Mouse (Mus musculus): ENCODE measurements at regions not wholly inside any gene's neighbourhood (a gene's known extent, or its start where the extent isn't known, plus 50 kb on each side); places are given as distances from the start of the nearest gene placed in this dataset.

- Histone ChIP-seq H3K9me3 (ENCODE audit: control insufficient read depth, low read length) (no peaks in the 10 kb centered on the region), H3K4me1 (ENCODE audit: control insufficient read depth, insufficient read depth, low read length) (no peaks in the 10 kb centered on the region), H3K4me2 (ENCODE audit: low read depth, low read length) (no peak overlapping the region), H3K4me3 (ENCODE audit: low read depth, low read length) (no peak overlapping the region), H3K36me3 (ENCODE audit: control insufficient read depth, insufficient read depth, low read length) (no peaks in the 10 kb centered on the region), H3K9ac (replicated peaks; ENCODE audit: low read depth, low read length) (no peak overlapping the region), H3K27ac (ENCODE audit: low read depth, low read length) (no peak overlapping the region), H3K27me3 (ENCODE audit: control insufficient read depth, insufficient read depth, low read length) (no peaks in the 10 kb centered on the region)
- WGBS: 84% methylated on average over 3 of the region's 3 CpGs
- no peak for ATAC-seq (ENCODE audit: low read depth)
Measured at GRCm38 (mm10) chr13:47666470-47666869, 544.0 kb downstream of the Rnf144b start.

DNA sequence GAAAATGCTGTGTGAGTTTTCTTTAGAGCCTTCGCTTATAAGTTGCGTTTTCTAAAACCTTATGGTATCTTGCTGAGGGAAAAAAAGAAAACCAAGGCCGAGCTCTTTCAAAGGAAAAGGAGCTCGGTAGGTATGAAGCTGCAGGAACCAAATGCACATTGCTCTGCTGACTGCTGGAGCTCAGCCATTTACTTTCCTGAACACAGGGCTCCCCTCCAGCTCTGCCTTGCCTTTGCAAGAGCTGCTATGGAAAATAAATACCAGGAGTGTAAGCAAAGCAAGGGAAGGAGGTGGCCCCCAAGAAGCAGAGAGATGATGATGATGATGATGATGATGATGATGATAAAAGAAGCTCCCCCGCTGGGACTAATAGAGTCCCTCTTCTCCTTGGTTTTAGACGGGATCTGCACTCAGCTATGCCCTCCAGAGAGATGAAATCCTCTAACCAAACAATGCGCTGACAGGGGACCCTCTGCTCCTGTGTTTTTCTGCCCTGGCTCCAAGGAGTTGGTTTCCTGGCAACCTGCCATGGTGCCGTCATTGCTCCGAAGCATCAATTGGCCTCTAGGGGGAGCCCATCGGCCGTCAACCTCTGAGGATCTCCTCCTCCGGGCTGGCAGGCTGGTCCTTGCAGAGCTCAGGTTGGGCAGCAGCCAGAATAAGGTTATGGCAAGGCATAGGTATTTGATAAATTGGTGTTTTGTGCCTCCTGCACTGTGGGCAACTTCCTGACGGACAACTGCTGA lies 544.7 kb downstream of the Rnf144b start:
- H3K4me2 ChIP-seq (ENCODE audit: low read depth, low read length): no peak overlapping the region
- no peaks in the 10 kb centered on the region for H3K36me3 ChIP-seq (ENCODE audit: control insufficient read depth, insufficient read depth, low read length)
- no peaks in the 10 kb centered on the region for H3K27me3 ChIP-seq (ENCODE audit: control insufficient read depth, insufficient read depth, low read length)
- no peak overlapping the region for H3K4me3 ChIP-seq (ENCODE audit: low read depth, low read length)
- WGBS: 21% methylated on average over 13 of the region's 13 CpGs
- no peaks in the 10 kb centered on the region for H3K9me3 ChIP-seq (ENCODE audit: control insufficient read depth, low read length)
- H3K9ac ChIP-seq (replicated peaks; ENCODE audit: low read depth, low read length): no peak overlapping the region
- H3K4me1 ChIP-seq (ENCODE audit: control insufficient read depth, insufficient read depth, low read length): no peaks in the 10 kb centered on the region
- no peak overlapping the region for H3K27ac ChIP-seq (ENCODE audit: low read depth, low read length)
- peak; percentile 75 for ATAC-seq (ENCODE audit: low read depth)

GRCm38 (mm10) chr13:47688131-47688530 lies 565.7 kb downstream of the Rnf144b start:
- H3K4me1 ChIP-seq (ENCODE audit: control insufficient read depth, insufficient read depth, low read length): no peaks in the 10 kb centered on the region
- H3K36me3 ChIP-seq (ENCODE audit: control insufficient read depth, insufficient read depth, low read length): no peaks in the 10 kb centered on the region
- no peak for ATAC-seq (ENCODE audit: low read depth)
- H3K27me3 ChIP-seq (ENCODE audit: control insufficient read depth, insufficient read depth, low read length): no peaks in the 10 kb centered on the region
- H3K27ac ChIP-seq (ENCODE audit: low read depth, low read length): no peak overlapping the region
- WGBS: 78% methylated on average over 3 of the region's 3 CpGs
- H3K9me3 ChIP-seq (ENCODE audit: control insufficient read depth, low read length): no peaks in the 10 kb centered on the region
- no peak overlapping the region for H3K4me3 ChIP-seq (ENCODE audit: low read depth, low read length)
- H3K9ac ChIP-seq (replicated peaks; ENCODE audit: low read depth, low read length): no peak overlapping the region
- no peak overlapping the region for H3K4me2 ChIP-seq (ENCODE audit: low read depth, low read length)

DNA sequence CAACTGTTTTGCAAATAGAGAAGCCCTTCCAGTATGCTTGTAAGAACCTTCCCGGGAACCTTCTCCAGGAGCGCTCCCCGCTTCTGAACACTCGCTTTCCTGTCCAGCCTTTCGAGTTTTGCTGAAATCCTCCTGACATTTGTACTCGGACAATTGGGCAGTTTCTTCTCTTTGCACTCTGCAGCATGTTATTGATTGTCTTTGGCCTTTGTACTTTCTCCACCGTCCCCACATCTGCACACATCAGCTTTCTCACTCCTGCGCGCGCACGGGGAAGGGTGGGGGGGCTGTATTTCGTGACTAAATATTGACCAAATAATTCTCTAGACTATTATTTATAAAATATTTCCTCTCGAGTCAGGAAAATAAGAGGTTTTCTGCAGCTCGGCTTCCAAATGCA lies 567.2 kb upstream of the Id4 start:
- no peak overlapping the region for H3K4me2 ChIP-seq (ENCODE audit: low read depth, low read length)
- H3K9ac ChIP-seq (replicated peaks; ENCODE audit: low read depth, low read length): no peak overlapping the region
- no peaks in the 10 kb centered on the region for H3K27me3 ChIP-seq (ENCODE audit: control insufficient read depth, insufficient read depth, low read length)
- H3K27ac ChIP-seq (ENCODE audit: low read depth, low read length): no peak overlapping the region
- no peaks in the 10 kb centered on the region for H3K9me3 ChIP-seq (ENCODE audit: control insufficient read depth, low read length)
- H3K4me3 ChIP-seq (ENCODE audit: low read depth, low read length): no peak overlapping the region
- no peaks in the 10 kb centered on the region for H3K4me1 ChIP-seq (ENCODE audit: control insufficient read depth, insufficient read depth, low read length)
- ATAC-seq (ENCODE audit: low read depth): no peak
- no peaks in the 10 kb centered on the region for H3K36me3 ChIP-seq (ENCODE audit: control insufficient read depth, insufficient read depth, low read length)
- WGBS: 89% methylated on average over 14 of the region's 14 CpGs

- Histone ChIP-seq H3K4me3 (ENCODE audit: low read depth, low read length) (no peak overlapping the region), H3K27me3 (ENCODE audit: control insufficient read depth, insufficient read depth, low read length) (no peaks in the 10 kb centered on the region), H3K4me1 (ENCODE audit: control insufficient read depth, insufficient read depth, low read length) (no peaks in the 10 kb centered on the region), H3K27ac (ENCODE audit: low read depth, low read length) (no peak overlapping the region), H3K9me3 (ENCODE audit: control insufficient read depth, low read length) (no peaks in the 10 kb centered on the region), H3K36me3 (ENCODE audit: control insufficient read depth, insufficient read depth, low read length) (no peaks in the 10 kb centered on the region), H3K9ac (replicated peaks; ENCODE audit: low read depth, low read length) (no peak overlapping the region), H3K4me2 (ENCODE audit: low read depth, low read length) (no peak overlapping the region)
- no peak for ATAC-seq (ENCODE audit: low read depth)
- WGBS: 87% methylated on average over 2 of the region's 2 CpGs
Measured at GRCm38 (mm10) chr13:47695877-47696276, 565.2 kb upstream of the Id4 start.

DNA sequence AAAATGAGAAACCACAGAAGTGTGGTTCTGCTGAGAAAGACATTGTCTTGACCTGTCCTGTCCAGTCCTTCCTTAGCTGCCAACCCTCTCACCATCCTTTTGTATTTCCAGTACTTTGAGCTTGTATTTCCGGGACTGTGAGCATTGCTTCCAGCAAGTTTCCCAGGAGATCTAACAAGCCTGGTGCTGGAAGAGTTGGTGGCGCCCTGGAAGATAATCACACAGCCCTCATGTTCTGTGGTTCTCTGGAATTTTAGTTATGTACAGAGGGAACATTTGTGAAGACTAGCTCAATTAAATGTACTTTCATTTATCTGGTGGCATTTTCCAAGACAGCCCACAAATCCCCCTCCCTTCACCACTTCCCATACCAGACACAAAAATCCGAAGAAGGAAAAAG lies 560.5 kb upstream of the Id4 start:
- Histone ChIP-seq H3K9ac (replicated peaks; ENCODE audit: low read depth, low read length) (no peak overlapping the region), H3K36me3 (ENCODE audit: control insufficient read depth, insufficient read depth, low read length) (no peaks in the 10 kb centered on the region), H3K4me3 (ENCODE audit: low read depth, low read length) (no peak overlapping the region), H3K27me3 (ENCODE audit: control insufficient read depth, insufficient read depth, low read length) (no peaks in the 10 kb centered on the region), H3K27ac (ENCODE audit: low read depth, low read length) (no peak overlapping the region), H3K4me1 (ENCODE audit: control insufficient read depth, insufficient read depth, low read length) (no peaks in the 10 kb centered on the region), H3K9me3 (ENCODE audit: control insufficient read depth, low read length) (no peaks in the 10 kb centered on the region), H3K4me2 (ENCODE audit: low read depth, low read length) (no peak overlapping the region)
- WGBS: 81% methylated on average over 3 of the region's 3 CpGs
- ATAC-seq (ENCODE audit: low read depth): no peak

GRCm38 (mm10) chr13:47707961-47708609 lies 552.9 kb upstream of the Id4 start:
- Histone ChIP-seq H3K4me2 (ENCODE audit: low read depth, low read length) (no peak overlapping the region), H3K27me3 (ENCODE audit: control insufficient read depth, insufficient read depth, low read length) (no peaks in the 10 kb centered on the region), H3K27ac (ENCODE audit: low read depth, low read length) (no peak overlapping the region), H3K9me3 (ENCODE audit: control insufficient read depth, low read length) (no peaks in the 10 kb centered on the region), H3K36me3 (ENCODE audit: control insufficient read depth, insufficient read depth, low read length) (no peaks in the 10 kb centered on the region), H3K9ac (replicated peaks; ENCODE audit: low read depth, low read length) (no peak overlapping the region), H3K4me1 (ENCODE audit: control insufficient read depth, insufficient read depth, low read length) (no peaks in the 10 kb centered on the region), H3K4me3 (ENCODE audit: low read depth, low read length) (no peak overlapping the region)
- 49% methylated on average over 18 of the region's 18 CpGs for WGBS
- peak; percentile 51; the same call in 1 of the 2 replicates for ATAC-seq (ENCODE audit: low read depth)

- H3K4me2 ChIP-seq (ENCODE audit: low read depth, low read length): no peak overlapping the region
- no peaks in the 10 kb centered on the region for H3K9me3 ChIP-seq (ENCODE audit: control insufficient read depth, low read length)
- no peaks in the 10 kb centered on the region for H3K36me3 ChIP-seq (ENCODE audit: control insufficient read depth, insufficient read depth, low read length)
- no peak overlapping the region for H3K9ac ChIP-seq (replicated peaks; ENCODE audit: low read depth, low read length)
- WGBS: 96% methylated on average over 3 of the region's 3 CpGs
- ATAC-seq (ENCODE audit: low read depth): no peak
- H3K4me3 ChIP-seq (ENCODE audit: low read depth, low read length): no peak overlapping the region
- no peak overlapping the region for H3K27ac ChIP-seq (ENCODE audit: low read depth, low read length)
- no peaks in the 10 kb centered on the region for H3K27me3 ChIP-seq (ENCODE audit: control insufficient read depth, insufficient read depth, low read length)
- H3K4me1 ChIP-seq (ENCODE audit: control insufficient read depth, insufficient read depth, low read length): no peaks in the 10 kb centered on the region
Measured at GRCm38 (mm10) chr13:47709323-47709722, 551.7 kb upstream of the Id4 start.

DNA sequence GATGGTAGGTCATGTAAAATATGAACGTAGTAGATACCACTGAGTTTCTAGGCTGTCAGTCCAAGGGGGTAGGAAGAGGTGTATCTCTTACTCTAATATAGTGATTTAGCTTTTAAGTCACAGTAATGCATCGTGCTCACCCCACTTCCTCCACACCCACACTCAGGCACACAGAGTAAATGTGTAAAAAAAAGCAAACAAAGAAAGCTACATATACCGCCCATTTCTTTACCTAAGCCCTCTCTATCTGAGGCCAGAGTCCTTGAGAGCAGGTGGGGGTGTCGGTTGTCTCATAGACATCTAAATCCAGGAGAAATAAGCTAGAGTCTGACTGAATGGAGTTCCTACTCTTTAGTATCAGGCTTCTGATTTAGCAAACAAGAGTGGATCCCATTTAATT lies 548.5 kb upstream of the Id4 start:
- Histone ChIP-seq H3K27me3 (ENCODE audit: control insufficient read depth, insufficient read depth, low read length) (no peaks in the 10 kb centered on the region), H3K27ac (ENCODE audit: low read depth, low read length) (no peak overlapping the region), H3K4me1 (ENCODE audit: control insufficient read depth, insufficient read depth, low read length) (no peaks in the 10 kb centered on the region), H3K36me3 (ENCODE audit: control insufficient read depth, insufficient read depth, low read length) (no peaks in the 10 kb centered on the region), H3K4me3 (ENCODE audit: low read depth, low read length) (no peak overlapping the region), H3K4me2 (ENCODE audit: low read depth, low read length) (no peak overlapping the region), H3K9me3 (ENCODE audit: control insufficient read depth, low read length) (no peaks in the 10 kb centered on the region), H3K9ac (replicated peaks; ENCODE audit: low read depth, low read length) (no peak overlapping the region)
- no peak for ATAC-seq (ENCODE audit: low read depth)
- WGBS: 91% methylated on average over 4 of the region's 4 CpGs

Measured in neural tube, embryonic 14.5 days (tissue).